Mouse (Mus musculus) c-Kit-negative CD71-positive TER-119-positive erythroid progenitor cells, embryonic 14.5 days (primary cell): ENCODE measurements around the gene Kbtbd12.

Experiments used
- DNase-seq: peaks from one replicate; pipeline ENCODE4 v3.0.0-alpha.2; 2013; ENCODE audit warnings: low read depth, low spot score

Gene Kbtbd12

GRCm38 (mm10) chr6:88549137-88549814 lies 88.5 kb downstream of the Kbtbd12 start:
- DNase-seq: peak; percentile 60

- no peak for DNase-seq
These were observed 89.2 kb downstream of the Kbtbd12 start for GRCm38 (mm10) chr6:88548405-88549049.

- DNase-seq: no peak
These were observed 92.4 kb downstream of the Kbtbd12 start for GRCm38 (mm10) chr6:88545397-88545790.

GRCm38 (mm10) chr6:88544644-88545396 lies 92.9 kb downstream of the Kbtbd12 start:
- no peak for DNase-seq

GRCm38 (mm10) chr6:88544241-88544640 lies 93.5 kb downstream of the Kbtbd12 start:
- no peak for DNase-seq

GRCm38 (mm10) chr6:88540093-88540755 lies 97.5 kb downstream of the Kbtbd12 start:
- no peak for DNase-seq

- DNase-seq: no peak
These were observed 107.4 kb downstream of the Kbtbd12 start for GRCm38 (mm10) chr6:88530306-88530705.

GRCm38 (mm10) chr6:88524056-88524455 lies 113.7 kb downstream of the Kbtbd12 start:
- DNase-seq: no peak

- no peak for DNase-seq
These were observed 114.3 kb downstream of the Kbtbd12 start for GRCm38 (mm10) chr6:88523451-88523850.

- no peak for DNase-seq
These were observed 114.7 kb downstream of the Kbtbd12 start for GRCm38 (mm10) chr6:88523043-88523442.

GRCm38 (mm10) chr6:88522606-88523005 lies 115.1 kb downstream of the Kbtbd12 start:
- DNase-seq: no peak

GRCm38 (mm10) chr6:88521821-88522220 lies 115.9 kb downstream of the Kbtbd12 start:
- no peak for DNase-seq

GRCm38 (mm10) chr6:88518404-88519263 lies 119.1 kb downstream of the Kbtbd12 start, which contains the start of gene Sec61a1:
Sec61a1 (minus strand) TSS chr6:88518905.
- DNase-seq: peak; percentile 86

- DNase-seq: no peak
These were observed 119.9 kb downstream of the Kbtbd12 start for GRCm38 (mm10) chr6:88517701-88518403.

- no peak for DNase-seq
These were observed 121.1 kb downstream of the Kbtbd12 start for GRCm38 (mm10) chr6:88516667-88517066.

GRCm38 (mm10) chr6:88515971-88516370 lies 121.8 kb downstream of the Kbtbd12 start:
- no peak for DNase-seq

- no peak for DNase-seq
These were observed 123.2 kb downstream of the Kbtbd12 start for GRCm38 (mm10) chr6:88514546-88514945.

- DNase-seq: no peak
These were observed 123.8 kb downstream of the Kbtbd12 start for GRCm38 (mm10) chr6:88513984-88514383.

- DNase-seq: no peak
These were observed 134.7 kb downstream of the Kbtbd12 start for GRCm38 (mm10) chr6:88503044-88503443.
